Mouse (Mus musculus) megakaryocyte, embryonic 14.5 days (primary cell): ENCODE measurements at regions not wholly inside any gene's neighbourhood (a gene's known extent, or its start where the extent isn't known, plus 50 kb on each side); places are given as distances from the start of the nearest gene placed in this dataset.

Experiments used
- FLI1 ChIP-seq: IDR thresholded peaks from 2 replicates; pipeline ENCODE4 v1.6.1; 2012; ENCODE audit warnings: low read length, inconsistent platforms, mixed read lengths
- GATA1 ChIP-seq: IDR thresholded peaks from 3 replicates; pipeline ENCODE4 v1.6.1; 2012; ENCODE audit warnings: mixed read lengths, low read length, inconsistent platforms, borderline replicate concordance

GRCm38 (mm10) chr3:131983292-131983691, 101.8 kb upstream of the Dkk2 start:
- TF ChIP-seq GATA1 (no peak), FLI1 (no peak)
